Mouse (Mus musculus) small intestine, adult 2 months (tissue): Measurements from ENCODE around the gene Aldh3b3.
A peak's percentile ranks its signal among the peaks of the same experiment; 100 is the strongest.

ENCODE experiments used
- CTCF ChIP-seq: fragments of 200-500 bp; IDR thresholded peaks from 2 replicates; pipeline ENCODE4 v1.5.1; 2012; ENCODE audit warnings: low read depth, mild to moderate bottlenecking, control low read depth, inconsistent platforms, low read length, moderate library complexity, mixed read lengths; ENCODE audit not compliant: insufficient replicate concordance, insufficient read length; ENCODE audit errors: extremely low read depth
- POLR2A ChIP-seq: fragments of 200-500 bp; IDR thresholded peaks from 2 replicates; pipeline ENCODE4 v1.6.1; 2012; ENCODE audit warnings: low read depth, mild to moderate bottlenecking, control low read depth, inconsistent platforms, low read length, moderate library complexity

DNA sequence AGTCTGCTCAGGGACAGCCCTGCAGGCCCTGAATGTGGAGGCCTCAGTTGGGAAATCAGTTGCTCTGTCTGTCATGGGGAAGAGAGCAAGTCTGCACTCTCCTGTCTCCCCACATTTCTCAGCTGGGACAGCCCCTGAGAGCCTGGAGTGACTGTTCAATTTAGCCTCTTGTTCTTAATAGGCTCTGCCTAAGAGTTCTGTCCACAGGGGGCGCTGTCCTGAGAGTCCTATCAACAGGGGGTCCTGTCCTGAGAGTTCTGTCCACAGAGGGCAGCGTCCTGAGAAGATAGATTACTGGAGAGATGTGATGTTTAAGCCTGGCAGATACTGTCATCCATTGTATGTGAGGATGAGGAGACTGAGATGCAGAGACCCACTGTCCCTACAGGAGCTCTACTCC, 4.0 kb downstream of the Aldh3b3 start:
- 0 out of 2 replicates have a peak, but pooled peaks have one; percentile 27 for TF ChIP-seq CTCF
- no peak for TF ChIP-seq POLR2A
